Mouse (Mus musculus) olfactory bulb, adult 2 months (tissue): ENCODE data around the gene Wdr43. TPM values are rescaled to one million over a fixed set of nuclear protein-coding genes. Genes with fewer than 3 reads are reported as not detected.

Source experiments
- H3K27ac ChIP-seq: fragments of 200-500 bp; 2 replicates; pipeline ENCODE4 v1.5.1; 2012; ENCODE audit warnings: low read depth, low read length; ENCODE audit not compliant: insufficient read depth
- H3K4me1 ChIP-seq: fragments of 200-500 bp; 2 replicates; pipeline ENCODE4 v1.6.1; 2012; ENCODE audit warnings: low read length; ENCODE audit not compliant: control insufficient read depth, insufficient read depth
- H3K4me3 ChIP-seq: fragments of 200-500 bp; 2 replicates; pipeline ENCODE4 v1.5.1; 2012; ENCODE audit warnings: mild to moderate bottlenecking, low read depth, low read length, moderate library complexity; ENCODE audit not compliant: insufficient read depth
- CTCF ChIP-seq: fragments of 200-500 bp; IDR thresholded peaks from 2 replicates; pipeline ENCODE4 v1.5.1; 2012; ENCODE audit warnings: low read depth, mild to moderate bottlenecking, low read length, moderate library complexity; ENCODE audit not compliant: insufficient read depth
- POLR2A ChIP-seq: fragments of 200-500 bp; IDR thresholded peaks from 2 replicates; pipeline ENCODE4 v1.6.1; 2012; ENCODE audit warnings: mild to moderate bottlenecking, low read depth, low read length, moderate library complexity; ENCODE audit not compliant: insufficient read depth
- WGBS: fragments of 180-500 bp; shearing (Covaris S2); methylation state at CpG from one replicate; pipeline ENCODE4 v1.1.7; 2018; 5-methylcytosine and 5-hydroxymethylcytosine counted together
- polyA plus RNA-seq: library from polyadenylated mRNA; stranded (reverse); fragments of >200 nt; gene quantifications from 2 replicates; pipeline ENCODE4 v1.2.4, GENCODE M21; 2012; ENCODE audit warnings: low replicate concordance; ENCODE audit not compliant: missing spikeins, insufficient read depth, insufficient read length

Wdr43 gene
- polyA plus RNA-seq, 1 experiment: not detected

DNA sequence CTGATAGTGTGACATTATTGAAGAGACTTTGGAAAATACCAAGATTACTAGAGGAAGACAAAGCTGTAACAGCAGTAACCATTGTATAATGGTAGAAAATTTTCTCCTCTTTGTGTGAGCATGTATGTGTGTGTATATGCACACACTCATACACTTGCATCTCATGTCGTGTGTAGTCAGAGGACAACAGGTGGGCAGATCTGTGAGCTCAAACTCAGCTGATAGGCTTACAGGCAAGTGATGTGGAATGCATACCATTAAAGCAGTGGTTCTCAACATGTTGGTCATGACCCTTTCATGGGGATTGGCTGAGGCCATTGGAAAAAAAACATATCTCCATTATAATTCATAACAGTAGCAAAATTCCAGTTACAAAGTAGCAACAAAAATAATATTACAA lies 44.7 kb downstream of the Wdr43 start:
- no peak overlapping the region for H3K27ac ChIP-seq
- H3K4me3 ChIP-seq: no peak overlapping the region
- peaks cover 2% of the 10 kb centered on the region; the same call in 1 of the 2 replicates for H3K4me1 ChIP-seq
- 59% methylated on average over 1 of the region's 1 CpGs for WGBS
- TF ChIP-seq CTCF (no peak), POLR2A (no peak)

DNA sequence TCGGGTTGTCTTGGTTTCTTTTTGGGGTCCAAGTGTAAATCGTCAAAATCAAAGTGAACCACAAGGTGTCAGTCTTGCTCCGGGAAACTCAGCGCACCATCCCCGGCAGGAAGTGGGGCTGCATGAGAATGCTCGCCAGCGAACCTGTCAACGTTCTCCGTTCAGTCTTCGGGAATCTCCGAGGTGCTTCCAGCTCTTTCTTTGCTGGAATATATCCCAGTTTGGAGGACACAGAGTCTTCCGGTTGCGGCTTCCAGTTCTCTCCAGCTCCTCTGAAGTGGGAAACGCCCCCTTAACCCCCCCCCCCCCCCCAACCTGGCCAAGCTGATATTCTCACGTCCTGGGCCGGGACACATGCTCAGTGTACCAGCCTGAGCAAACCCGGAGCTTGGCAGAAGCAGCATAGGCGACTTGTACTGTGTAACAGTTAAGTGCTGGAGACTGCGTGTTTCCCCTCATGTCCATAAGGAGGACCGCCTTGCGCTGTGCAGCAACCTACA lies 47.1 kb downstream of the Wdr43 start:
- TF ChIP-seq CTCF (peak; percentile 75), POLR2A (no peak)
- no peak overlapping the region for H3K27ac ChIP-seq
- H3K4me3 ChIP-seq: peak overlapping the region; percentile 31
- WGBS: 7% methylated on average over 21 of the region's 21 CpGs
- peaks cover 2% of the 10 kb centered on the region; the same call in 1 of the 2 replicates for H3K4me1 ChIP-seq

DNA sequence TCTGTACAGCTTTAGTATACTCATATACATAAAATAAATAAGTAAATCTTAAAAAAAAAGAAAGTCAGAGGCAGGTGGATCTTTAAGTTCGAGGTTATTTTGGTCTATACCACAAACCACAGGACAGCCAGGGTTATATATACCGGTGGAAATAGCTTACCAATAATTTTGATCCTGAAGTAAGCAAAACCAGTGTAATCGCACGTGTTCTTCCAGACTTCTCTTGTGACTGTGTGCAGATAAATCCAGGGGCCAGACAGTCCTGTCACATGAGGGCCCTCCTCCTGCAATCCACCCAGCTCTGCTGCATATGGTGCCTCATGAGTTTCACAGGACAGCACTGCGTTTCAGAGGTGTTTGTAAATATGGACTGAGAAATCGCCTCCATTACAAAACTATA lies 47.8 kb downstream of the Wdr43 start:
- H3K4me3 ChIP-seq: no peak overlapping the region
- no peak for TF ChIP-seq CTCF
- no peak for TF ChIP-seq POLR2A
- no peak overlapping the region for H3K27ac ChIP-seq
- peaks cover 2% of the 10 kb centered on the region; the same call in 1 of the 2 replicates for H3K4me1 ChIP-seq
- 90% methylated on average over 6 of the region's 6 CpGs for WGBS

DNA sequence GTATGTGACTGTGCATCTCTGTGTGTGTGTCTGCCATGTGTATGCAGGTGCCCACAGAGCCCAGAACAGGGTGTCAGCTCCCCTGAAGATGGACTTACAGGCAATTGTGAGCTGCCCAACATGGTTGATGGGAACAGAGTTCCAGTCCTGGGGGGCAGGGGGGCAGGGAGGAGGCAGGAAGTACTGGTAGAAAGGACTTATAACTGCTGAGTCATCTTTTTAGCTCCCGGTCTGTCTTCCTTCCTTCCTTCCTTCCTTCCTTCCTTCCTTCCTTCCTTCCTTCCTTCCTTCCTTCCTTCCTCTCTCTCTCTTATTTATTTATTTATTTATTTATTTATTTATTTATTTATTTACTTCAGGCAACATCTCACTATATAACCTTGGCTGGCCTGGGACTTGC lies 48.5 kb downstream of the Wdr43 start:
- Histone ChIP-seq H3K4me3 (no peak overlapping the region), H3K27ac (no peak overlapping the region), H3K4me1 (peaks cover 2% of the 10 kb centered on the region; the same call in 1 of the 2 replicates)
- 100% methylated on average over 1 of the region's 1 CpGs for WGBS
- TF ChIP-seq CTCF: no peak

DNA sequence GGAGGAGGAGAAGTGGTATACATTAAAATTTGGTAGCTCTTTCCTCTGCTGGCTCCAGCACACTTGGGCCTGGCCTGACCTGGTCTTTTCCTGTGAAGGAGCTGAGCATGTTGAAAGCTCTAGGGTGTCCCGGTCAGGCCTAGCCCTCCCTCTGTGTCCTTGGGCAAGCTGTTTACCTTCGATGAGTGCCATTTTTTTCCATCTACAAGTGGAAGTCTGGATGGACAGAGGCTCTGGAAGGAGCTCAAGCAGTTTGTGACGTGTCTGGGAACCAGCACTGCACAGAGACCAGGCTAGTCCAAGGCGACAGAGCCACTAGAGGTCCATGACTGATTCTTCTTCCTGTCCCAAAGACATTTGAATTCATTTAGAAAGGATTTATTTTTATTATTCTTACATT lies 49.5 kb downstream of the Wdr43 start:
- 94% methylated on average over 4 of the region's 4 CpGs for WGBS
- TF ChIP-seq CTCF: no peak
- no peak for TF ChIP-seq POLR2A

DNA sequence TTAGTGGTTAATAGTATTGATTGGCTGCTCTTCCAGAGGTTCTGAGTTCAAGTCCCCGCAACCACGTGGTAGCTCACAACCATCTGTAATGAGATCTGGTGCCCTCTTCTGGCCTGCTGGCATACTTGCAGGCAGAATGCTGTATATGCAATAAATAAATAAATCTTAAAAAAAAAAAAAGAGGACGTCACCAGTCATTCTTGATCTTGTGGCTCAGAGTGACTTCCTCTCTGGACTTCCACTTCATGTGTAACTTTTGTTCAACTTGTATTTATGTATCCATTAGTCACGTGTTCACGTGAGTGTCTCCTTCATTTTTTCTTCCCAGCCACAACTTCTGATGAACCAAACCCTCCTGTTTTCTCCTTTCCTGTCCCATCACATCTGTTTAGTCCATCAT lies 53.8 kb downstream of the Wdr43 start:
- Histone ChIP-seq H3K4me1 (peaks cover 17% of the 10 kb centered on the region), H3K4me3 (no peak overlapping the region), H3K27ac (no peak overlapping the region)
- TF ChIP-seq POLR2A (no peak), CTCF (no peak)
- 83% methylated on average over 5 of the region's 5 CpGs for WGBS

More for the DNA sequence above, 49.5 kb downstream of the Wdr43 start:
- no peak overlapping the region for H3K27ac ChIP-seq
- H3K4me3 ChIP-seq: no peak overlapping the region
- H3K4me1 ChIP-seq: peaks cover 2% of the 10 kb centered on the region; the same call in 1 of the 2 replicates

DNA sequence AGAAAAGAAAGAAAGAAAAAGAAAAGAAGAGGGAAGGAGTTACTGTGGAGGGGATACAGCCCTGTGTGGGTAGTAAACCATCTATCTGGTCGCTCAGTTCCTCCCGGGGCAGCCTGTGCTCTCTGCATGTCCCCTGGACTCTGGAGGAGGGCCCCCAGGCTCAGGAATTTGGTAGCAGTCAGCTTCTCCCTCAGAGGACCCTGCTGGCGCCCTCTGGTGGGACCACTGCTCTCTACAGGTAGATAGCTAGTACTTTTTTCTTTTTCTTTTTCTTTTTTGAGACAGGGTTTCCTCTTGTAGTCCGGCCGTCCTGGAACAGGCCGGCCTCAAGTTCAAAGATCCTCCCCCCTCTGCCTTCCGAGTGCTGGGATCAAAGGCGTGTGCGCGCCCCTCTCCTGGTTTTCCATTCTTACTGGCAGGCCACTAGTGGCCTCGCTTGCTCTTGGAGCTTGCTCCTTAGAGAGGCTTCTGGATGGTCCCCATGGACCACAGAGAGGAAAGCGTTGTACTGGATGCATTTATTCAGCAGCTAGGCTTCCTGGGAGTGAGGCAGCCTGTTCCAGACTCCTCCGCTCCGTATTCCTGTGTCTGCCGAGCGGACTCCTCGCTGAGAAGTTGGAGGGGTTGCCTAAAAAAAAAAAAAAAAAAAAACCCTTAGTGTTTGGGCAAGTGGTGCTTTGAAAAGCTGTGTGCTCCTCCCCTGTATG lies 56.3 kb downstream of the Wdr43 start:
- 57% methylated on average over 17 of the region's 17 CpGs for WGBS
- H3K27ac ChIP-seq: no peak overlapping the region
- TF ChIP-seq POLR2A (no peak), CTCF (0 out of 2 replicates have a peak, but pooled peaks have one; percentile 33)
- no peak overlapping the region for H3K4me3 ChIP-seq
- H3K4me1 ChIP-seq: peaks cover 21% of the 10 kb centered on the region

DNA sequence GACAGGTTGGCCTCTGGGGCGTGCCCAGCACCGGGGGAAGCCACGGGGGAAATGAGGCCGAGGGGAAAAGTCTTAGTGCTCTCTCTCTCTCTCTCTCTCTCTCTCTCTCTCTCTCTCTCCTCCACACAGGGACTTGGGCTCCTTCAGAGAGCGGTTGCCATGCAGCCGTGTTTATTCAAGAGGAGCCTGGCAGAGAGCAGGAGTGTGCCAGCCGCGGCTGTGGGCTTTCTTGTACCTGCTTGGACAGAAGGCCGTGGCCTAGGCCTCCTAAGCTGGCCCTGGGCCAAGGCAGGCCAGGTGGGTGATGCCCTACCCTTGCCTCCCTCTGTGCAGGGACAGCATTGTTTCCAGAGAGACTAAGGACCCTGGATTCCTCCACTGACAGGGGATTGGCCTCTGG lies 57.4 kb downstream of the Wdr43 start, which contains the start of gene Togaram2:
Gene Togaram2, plus strand, starts transcription at position 170 of the 400 bp plus-strand sequence.
- TF ChIP-seq POLR2A (no peak), CTCF (no peak)
- H3K4me1 ChIP-seq: peaks cover 23% of the 10 kb centered on the region
- no peak within 1 kb of the TSS for H3K27ac ChIP-seq
- H3K4me3 ChIP-seq: no peak within 1 kb of the TSS; the same call in 1 of the 2 replicates
- whole genome bisulfite sequencing: 37% methylated on average over 9 of the region's 9 CpGs

DNA sequence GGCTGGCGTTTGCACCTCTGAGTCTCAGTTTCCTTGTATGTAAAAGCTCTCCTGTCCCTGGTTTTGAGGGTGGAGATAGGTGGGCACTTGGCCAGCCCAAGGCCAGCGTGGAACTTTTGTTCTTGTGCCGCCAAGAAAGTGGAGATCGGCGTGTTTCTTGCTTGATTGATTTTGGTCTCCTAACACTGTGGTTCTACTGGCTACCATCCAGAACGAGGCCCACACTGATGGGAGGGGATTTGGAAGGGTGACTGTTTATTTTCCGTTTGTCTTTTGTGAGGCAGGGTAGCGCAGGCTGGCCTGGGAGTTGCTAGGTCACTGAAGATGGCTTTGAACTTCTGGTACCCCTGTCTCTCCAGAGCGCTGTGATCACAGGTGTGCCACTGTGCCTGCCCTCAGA lies 58.2 kb downstream of the Wdr43 start:
- Histone ChIP-seq H3K4me3 (no peak overlapping the region), H3K27ac (no peak overlapping the region), H3K4me1 (peaks cover 27% of the 10 kb centered on the region)
- TF ChIP-seq POLR2A (no peak), CTCF (no peak)
- 58% methylated on average over 9 of the region's 9 CpGs for WGBS

DNA sequence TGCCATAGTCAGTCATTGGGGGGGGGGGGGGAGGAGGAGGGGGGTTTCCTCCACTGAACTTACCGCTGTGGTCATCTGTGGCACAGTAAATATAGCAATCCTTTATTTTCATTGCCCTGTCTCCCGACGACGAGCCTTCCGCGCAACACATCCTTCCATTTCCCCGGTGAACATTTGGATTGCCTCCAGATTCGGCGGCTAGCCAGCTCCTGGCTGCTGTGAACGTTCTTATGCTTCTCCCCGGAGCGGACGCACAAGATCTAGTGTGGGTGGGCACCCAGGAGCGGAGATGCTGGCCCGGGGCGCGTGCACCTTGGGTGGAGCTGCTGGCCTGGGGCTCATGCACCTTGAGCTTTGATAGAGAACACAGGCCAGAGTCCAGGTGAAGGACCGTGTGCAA lies 59.2 kb downstream of the Wdr43 start:
- H3K27ac ChIP-seq: no peak overlapping the region
- H3K4me3 ChIP-seq: peak overlapping the region; percentile 16
- 49% methylated on average over 18 of the region's 18 CpGs for WGBS
- TF ChIP-seq POLR2A: no peak
- H3K4me1 ChIP-seq: peaks cover 28% of the 10 kb centered on the region
